Mouse (Mus musculus) ovary, adult 2 months (tissue): ENCODE data around the gene Dand5. TPM values are rescaled to one million over a fixed set of nuclear protein-coding genes. Genes with fewer than 3 reads are reported as not detected.

Experiments used
- polyA plus RNA-seq: library from polyadenylated mRNA; depleted of rRNA; stranded (reverse); fragments of >200 nt; gene quantifications from 2 replicates; pipeline ENCODE4 v1.2.3, GENCODE M21; 2012; rRNA removed

The Dand5 gene
- polyA plus RNA-seq: 2.2 and 3.9 TPM in 2 replicates

GRCm38 (mm10) chr8:84822723-84823122 is at the start of gene Dand5:
TSS of gene Dand5 (minus strand) at chr8:84822823.

DNA sequence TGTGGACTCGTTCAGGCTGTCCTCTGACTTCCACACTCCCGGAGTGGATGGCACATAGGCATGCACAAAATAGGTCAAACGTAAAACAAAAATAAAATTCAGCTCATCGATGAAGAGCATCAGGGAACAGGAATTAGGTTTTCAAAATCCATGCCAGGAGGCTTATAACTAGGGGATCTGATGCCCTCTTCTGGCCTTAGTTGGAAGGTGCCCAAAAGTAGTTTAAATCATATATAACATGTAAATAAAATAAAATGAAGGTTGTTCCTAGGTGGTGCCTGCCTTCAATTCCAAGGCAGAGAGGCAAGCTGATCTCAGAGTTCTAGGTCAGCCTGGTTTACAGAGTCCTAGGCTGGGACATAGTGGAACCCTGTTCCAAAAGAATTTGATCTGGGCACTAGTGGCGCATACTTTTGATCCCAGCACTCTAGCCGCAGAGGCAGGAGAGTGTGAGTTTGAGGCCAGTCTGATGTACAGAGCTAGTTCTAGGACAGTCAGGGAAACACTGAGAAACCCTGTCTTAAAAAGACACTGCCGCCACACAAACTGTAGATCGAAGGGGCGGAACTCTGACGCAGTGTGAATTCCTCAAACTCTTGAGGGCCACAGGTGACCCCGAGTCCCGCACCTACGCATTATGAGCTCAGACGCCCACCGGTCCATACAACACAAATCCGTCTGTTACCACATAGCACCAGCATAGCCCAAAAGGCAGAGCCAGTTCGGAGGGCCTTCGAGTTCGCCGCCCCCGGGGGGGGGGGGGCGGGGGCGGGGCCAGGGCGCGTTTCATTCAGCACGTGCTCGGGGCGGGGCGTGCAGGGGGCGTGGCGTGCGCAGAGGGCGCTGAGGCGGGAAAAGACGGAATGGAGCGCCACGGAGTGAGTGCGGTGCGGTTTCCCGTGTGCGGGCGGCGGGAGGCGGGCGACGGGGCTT is 49.0 kb upstream of the Dand5 start, which contains the start of gene Syce2:
Syce2 (plus strand) TSS at position 736 of the 933 bp plus-strand sequence.

DNA sequence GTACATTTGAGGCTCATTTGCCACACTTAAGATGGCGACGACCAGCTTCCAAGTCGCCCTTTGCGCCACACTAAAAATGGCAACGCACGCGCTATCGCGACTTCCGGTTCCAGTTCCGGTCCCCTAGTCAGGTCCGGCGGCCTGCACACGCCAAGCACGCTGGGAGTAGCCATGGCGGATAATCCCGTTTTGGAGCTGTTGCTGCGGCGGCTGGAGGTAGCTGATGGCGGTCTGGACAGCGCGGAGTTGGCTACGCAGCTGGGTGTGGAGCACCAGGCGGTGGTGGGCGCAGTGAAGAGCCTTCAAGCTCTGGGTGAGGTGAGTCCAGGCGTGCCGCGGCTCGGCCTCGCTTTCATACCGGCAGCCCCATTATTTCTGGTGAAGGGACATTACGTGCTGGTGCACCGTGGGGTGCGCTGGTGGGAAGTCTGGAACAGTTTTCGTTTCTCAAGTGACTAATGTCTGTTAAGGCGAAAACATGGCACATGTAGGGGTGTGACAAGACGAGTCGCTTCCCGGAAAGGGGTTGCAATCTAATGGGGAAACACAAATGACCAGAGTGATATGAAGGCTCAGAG is 34.3 kb upstream of the Dand5 start, which contains the start of gene Farsa:
Farsa (plus strand) TSS at position 126 of the 578 bp plus-strand sequence.

DNA sequence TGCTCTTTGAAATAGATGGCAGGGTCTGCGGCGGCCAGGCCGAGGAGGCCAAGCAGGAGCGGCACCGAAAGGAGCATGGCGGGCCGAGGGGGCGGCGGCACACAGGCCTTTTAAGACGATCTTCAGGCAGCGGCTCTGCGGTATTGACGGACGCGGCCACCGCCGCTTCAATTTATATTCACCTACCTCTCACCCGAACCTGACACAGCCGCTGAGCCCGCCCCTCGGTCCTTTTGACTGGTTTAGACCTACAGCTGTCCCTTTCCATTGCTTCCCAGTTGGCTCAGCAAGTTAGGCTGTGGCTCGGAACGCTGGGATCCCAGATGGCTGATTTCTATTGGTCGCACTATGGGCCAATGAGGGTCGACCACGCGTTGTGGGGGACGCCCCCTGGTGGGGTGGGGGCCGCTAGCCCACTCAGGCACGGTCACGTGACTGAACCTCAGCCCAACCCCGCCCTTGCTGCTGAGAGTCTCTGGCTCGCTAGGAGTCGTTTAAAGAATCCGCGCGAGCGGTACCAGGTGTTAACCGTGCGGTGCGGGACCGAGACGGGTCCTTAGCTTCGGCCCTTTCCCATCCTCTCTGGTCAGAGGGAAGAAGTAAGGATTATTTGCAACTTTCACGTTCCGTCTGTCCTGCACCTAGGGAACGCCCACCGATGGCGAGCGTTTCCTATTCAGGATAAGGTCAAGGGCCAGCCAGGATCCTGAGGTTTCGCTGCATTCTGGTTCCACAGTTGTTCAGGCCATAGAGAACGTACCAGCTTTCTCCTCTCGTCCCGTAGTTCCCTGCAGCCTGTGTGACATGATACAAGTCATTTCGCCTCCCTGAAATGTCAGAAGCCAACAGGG is 24.3 kb upstream of the Dand5 start, which contains the start of gene Calr:
Calr (minus strand) TSS at position 213 of the 851 bp plus-strand sequence.

GRCm38 (mm10) chr8:84840248-84840999 is 17.8 kb upstream of the Dand5 start, which contains the start of gene Rad23a:
TSS of gene Rad23a (minus strand) at chr8:84840665.

DNA sequence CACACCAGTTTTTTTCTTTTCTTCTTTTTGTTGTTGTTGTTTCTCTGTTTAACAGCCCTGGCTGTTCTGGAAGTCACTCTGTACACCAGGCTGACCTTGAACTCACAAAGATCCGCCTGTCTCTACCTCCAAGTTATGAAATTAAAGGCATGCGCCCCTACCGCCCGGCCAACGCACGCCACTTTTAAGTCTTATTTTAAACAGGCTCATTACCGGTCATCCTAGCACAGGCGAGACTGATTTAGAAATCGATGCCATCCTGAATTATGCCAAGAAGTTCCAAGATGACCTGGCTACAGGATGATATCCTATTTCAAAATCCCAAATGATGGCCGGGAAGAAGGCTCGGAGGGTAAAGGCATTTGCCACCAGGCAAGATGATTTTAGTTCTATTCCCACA is 8.9 kb upstream of the Dand5 start, which contains the start of gene Gadd45gip1:
Gadd45gip1 (plus strand) TSS at position 33 of the 400 bp plus-strand sequence.

DNA sequence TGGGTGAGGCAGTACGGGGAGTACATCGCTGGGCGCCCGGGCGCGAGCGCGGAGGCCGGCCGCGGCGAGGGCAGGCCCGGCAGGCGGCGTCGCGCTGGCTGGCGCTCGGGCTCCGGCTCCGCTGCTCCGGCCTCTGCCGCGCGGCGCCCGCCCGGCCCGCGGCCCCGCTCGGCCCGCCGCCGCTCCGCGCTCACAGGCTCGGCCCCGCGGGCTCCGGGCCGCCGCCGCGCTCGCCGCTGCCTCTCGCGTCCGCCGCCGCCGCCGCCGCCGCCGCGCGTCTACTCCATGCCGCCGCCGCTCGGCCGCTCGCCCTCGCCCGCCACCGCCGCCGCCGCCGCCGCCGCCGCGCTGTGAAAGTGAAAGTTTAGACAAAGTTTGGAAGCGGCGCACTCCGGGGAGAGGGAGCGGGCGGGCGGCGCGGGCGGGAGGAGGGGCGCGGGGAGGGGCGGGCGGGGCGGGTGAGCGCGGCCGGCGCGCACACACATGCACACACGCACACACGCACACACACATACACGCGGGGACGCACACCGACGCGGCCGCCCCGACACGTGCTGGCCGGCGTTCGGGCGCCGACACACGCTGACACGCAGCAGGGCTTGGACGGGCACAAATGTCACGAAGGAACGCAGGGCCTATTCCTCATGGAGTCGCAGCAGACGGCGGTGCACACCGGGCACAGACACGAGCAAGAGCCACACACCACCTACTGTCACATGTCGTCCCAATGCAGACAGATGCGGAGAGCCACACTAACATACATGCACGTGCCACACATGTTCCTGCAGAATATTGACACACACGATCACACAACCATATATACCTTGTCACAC is 22.4 kb downstream of the Dand5 start, which contains the start of gene Nfix:
Nfix (minus strand) TSS at position 346 of the 833 bp plus-strand sequence.

Other genes starting within 250 kb of the Dand5 start
- 17.5 and 18.9 TPM in 2 replicates for gene Ier2, start 160.0 kb downstream of the Dand5 start, polyA plus RNA-seq
- gene Trmt1, start 136.5 kb downstream of the Dand5 start, polyA plus RNA-seq: 155 and 174 TPM in 2 replicates
- gene Nacc1, start 135.0 kb downstream of the Dand5 start, polyA plus RNA-seq: 196 and 200 TPM in 2 replicates
- gene Lyl1, start 121.4 kb downstream of the Dand5 start, polyA plus RNA-seq: 7.4 and 9.1 TPM in 2 replicates
- 0.33 and 0.97 TPM in 2 replicates for gene G430095P16Rik, start 99.8 kb downstream of the Dand5 start, polyA plus RNA-seq
- 78.5 and 79.3 TPM in 2 replicates for gene Nfix, start 22.5 kb downstream of the Dand5 start, polyA plus RNA-seq
- gene Gadd45gip1, start 8.7 kb upstream of the Dand5 start, polyA plus RNA-seq: 111 and 172 TPM in 2 replicates
- 67.1 and 86.6 TPM in 2 replicates for gene Rad23a, start 17.8 kb upstream of the Dand5 start, polyA plus RNA-seq
- 235 and 272 TPM in 2 replicates for gene Calr, start 24.1 kb upstream of the Dand5 start, polyA plus RNA-seq
- gene Farsa, start 34.2 kb upstream of the Dand5 start, polyA plus RNA-seq: 62.9 and 83.9 TPM in 2 replicates
- 9.6 and 13.0 TPM in 2 replicates for gene Syce2, start 49.3 kb upstream of the Dand5 start, polyA plus RNA-seq
- gene Gcdh, start 71.1 kb upstream of the Dand5 start, polyA plus RNA-seq: 119 and 170 TPM in 2 replicates
- gene Klf1, start 79.1 kb upstream of the Dand5 start, polyA plus RNA-seq: 0.68 and 1.3 TPM in 2 replicates
- 14.7 and 22.8 TPM in 2 replicates for gene Dnase2a, start 85.7 kb upstream of the Dand5 start, polyA plus RNA-seq
- gene Mast1, start 114.5 kb upstream of the Dand5 start, polyA plus RNA-seq: 0.17 and 0.18 TPM in 2 replicates
- gene Rtbdn, start 124.2 kb upstream of the Dand5 start, polyA plus RNA-seq: 0.12 and 0.22 TPM in 2 replicates
- 3.0 and 4.6 TPM in 2 replicates for gene Gm49661, start 146.6 kb upstream of the Dand5 start, polyA plus RNA-seq
- gene Prdx2, start 146.8 kb upstream of the Dand5 start, polyA plus RNA-seq: 272 and 313 TPM in 2 replicates
- gene Rnaseh2a, start 146.9 kb upstream of the Dand5 start, polyA plus RNA-seq: 71.9 and 104 TPM in 2 replicates
- 88.0 and 111 TPM in 2 replicates for gene Junb, start 155.9 kb upstream of the Dand5 start, polyA plus RNA-seq
- gene Hook2, start 167.8 kb upstream of the Dand5 start, polyA plus RNA-seq: 12.0 and 13.4 TPM in 2 replicates
- 0.08 and 0.13 TPM in 2 replicates for gene Best2, start 191.7 kb upstream of the Dand5 start, polyA plus RNA-seq
- 160 and 216 TPM in 2 replicates for gene Asna1, start 202.5 kb upstream of the Dand5 start, polyA plus RNA-seq
- gene Trir, start 204.0 kb upstream of the Dand5 start, polyA plus RNA-seq: 134 and 160 TPM in 2 replicates
- 109 and 112 TPM in 2 replicates for gene Tnpo2, start 214.1 kb upstream of the Dand5 start, polyA plus RNA-seq
- gene Fbxw9, start 237.2 kb upstream of the Dand5 start, polyA plus RNA-seq: 90.1 and 104 TPM in 2 replicates
- 1.8 and 2.4 TPM in 2 replicates for gene Gm5741, start 245.2 kb upstream of the Dand5 start, polyA plus RNA-seq
- gene Dhps, start 248.9 kb upstream of the Dand5 start, polyA plus RNA-seq: 76.3 and 84.0 TPM in 2 replicates